19 mouse cellular contexts compared by ENCODE assay signal in genomic region chr2:58747483-58748229, GRCm38 (mm10).
DNase-seq lines count a peak whose midpoint lies in the region; ATAC-seq and TF ChIP-seq lines count a peak whose summit lies in the region.
"Had no signal": no experiment of that assay in that cellular context is flagged by ENCODE, and none has a peak within 500 bp of the region (broad histone marks: within the 10 kb centered on the region; RNA-seq: fewer than 3 reads in every experiment).

No protein-coding gene starts in this region.

- no peaks in the 10 kb centered on the region for H3K36me3 ChIP-seq in kidney, embryonic 14.5 days (ENCODE audit: control insufficient read depth, insufficient read depth, low read length)
- H3K36me3 ChIP-seq: midbrain, embryonic 13.5 days had no signal

- no peaks in the 10 kb centered on the region for H3K9me3 ChIP-seq in kidney, embryonic 14.5 days (ENCODE audit: control insufficient read depth, low read length)
- H3K9me3 ChIP-seq: forebrain, embryonic 13.5 days; midbrain, embryonic 13.5 days had no signal

- no peak overlapping the region; the same call in 1 of the 2 replicates for H3K4me2 ChIP-seq in kidney, embryonic 14.5 days (replicated peaks; ENCODE audit: low read depth, low read length)
- H3K4me2 ChIP-seq: forebrain, embryonic 13.5 days; heart, embryonic 11.5 days; midbrain, embryonic 13.5 days had no signal

- no peak; the same call in 1 of the 2 replicates for ATAC-seq in kidney, embryonic 14.5 days (ENCODE audit: low FRiP score, low TSS enrichment)
- ATAC-seq in Patski, result peak; percentile 91
- ATAC-seq: forebrain, embryonic 13.5 days; hindbrain, postnatal 0 days; midbrain, embryonic 13.5 days had no signal

- H3K27ac ChIP-seq in kidney, embryonic 14.5 days (ENCODE audit: low read depth, low read length), result no peak overlapping the region; the same call in 1 of the 2 replicates
- H3K27ac ChIP-seq: forebrain, embryonic 13.5 days; hindbrain, postnatal 0 days; midbrain, embryonic 13.5 days had no signal

- intact Hi-C loops in heart, postnatal 25 days (cut with DNase I), result no loop called here

- H3K4me1 ChIP-seq in kidney, embryonic 14.5 days (ENCODE audit: control insufficient read depth, insufficient read depth, low read length), result 0 out of 2 replicates have a peak, but pooled peaks cover 4% of the 10 kb centered on the region
- H3K4me1 ChIP-seq: forebrain, embryonic 13.5 days; midbrain, embryonic 13.5 days had no signal

- in situ Hi-C loops in Patski (cut with MboI; ENCODE audit: low pct_unique_long_range_greater_than_20kb), result no loop called here

- H3K9ac ChIP-seq in kidney, embryonic 14.5 days (ENCODE audit: low read depth, low read length), result no peak overlapping the region
- H3K9ac ChIP-seq: forebrain, embryonic 13.5 days; midbrain, embryonic 13.5 days had no signal

- POLR2A ChIA-PET in Patski (lab: Charles Lee), result no interaction called here

- DNase-seq in kidney, adult 11 months, result peak; percentile 94
- peak; percentile 86 for DNase-seq in Patski (ENCODE audit: low read depth, low spot score)
- DNase-seq in kidney, adult 8-10 months, result peak; percentile 83 to 94
- DNase-seq in kidney, postnatal 36 days, result peak; percentile 76 to 93
- no peak for DNase-seq in thymus, postnatal 10 days (ENCODE audit: low spot score in 2 of 2)
- no peak for DNase-seq in heart, postnatal 25 days (ENCODE audit: low spot score)
- DNase-seq in cerebellum, postnatal 10 days, result no peak
- DNase-seq: cerebellum, adult 9-11 months; gastrocnemius, postnatal 25 days; heart, postnatal 36 days; layer of hippocampus, postnatal 36 days; lung, adult 2 months; right cerebral cortex, postnatal 25 days; thymus, postnatal 4 days had no signal

- no peak overlapping the region for H3K4me3 ChIP-seq in kidney, embryonic 14.5 days (ENCODE audit: low read length)
- H3K4me3 ChIP-seq: forebrain, embryonic 13.5 days; midbrain, embryonic 13.5 days had no signal

- H3K27me3 ChIP-seq in kidney, embryonic 14.5 days (ENCODE audit: control insufficient read depth, insufficient read depth, low read length), result no peaks in the 10 kb centered on the region
- no peaks in the 10 kb centered on the region for H3K27me3 ChIP-seq in Patski
- H3K27me3 ChIP-seq: forebrain, embryonic 13.5 days; midbrain, embryonic 13.5 days had no signal

- WGBS in kidney, embryonic 14.5 days, result 44% methylated on average over 11 of the region's 11 CpGs

- no peak for TF ChIP-seq CTCF in Patski (IDR thresholded peaks at IDR 0.05)

- CTCF ChIA-PET in Patski (lab: Charles Lee), result interaction anchor here (0.8 kb wide), 1 partner anchor 24 kb away, joined by 3 read pairs; no protein-coding TSS in a partner anchor

Comparison
In these comparisons a context has a peak if more than half of its experiments do, and no peak if none do; other contexts are left out.
1. DNase-seq: peak in kidney, adult 11 months (single experiment), Patski (single experiment), kidney, adult 8-10 months (2 of 2) and kidney, postnatal 36 days (2 of 2); none in thymus, postnatal 10 days (0 of 2), heart, postnatal 25 days (single experiment) and cerebellum, postnatal 10 days (0 of 2).